Mouse (Mus musculus): Measurements from ENCODE around the gene Cdk5rap1.

The Cdk5rap1 gene

GRCm38 (mm10) chr2:154372842-154373500 lies at the start of gene Cdk5rap1:
Gene Cdk5rap1, minus strand, starts transcription at chr2:154373010.
- DNase-seq (ENCODE audit: low spot score in 2 of 2), result no peak

- DNase-seq (ENCODE audit: low spot score in 2 of 2), result no peak
Observed at GRCm38 (mm10) chr2:154422181-154422580, 49.4 kb upstream of the Cdk5rap1 start.

GRCm38 (mm10) chr2:154420942-154421731 lies 48.3 kb upstream of the Cdk5rap1 start:
- DNase-seq (ENCODE audit: low spot score in 2 of 2), result no peak

GRCm38 (mm10) chr2:154419631-154420515 lies 47.1 kb upstream of the Cdk5rap1 start:
- DNase-seq (ENCODE audit: low spot score in 2 of 2), result no peak

GRCm38 (mm10) chr2:154418001-154418400 lies 45.2 kb upstream of the Cdk5rap1 start:
- DNase-seq (ENCODE audit: low spot score in 2 of 2), result no peak

- no peak for DNase-seq (ENCODE audit: low spot score in 2 of 2)
Observed at GRCm38 (mm10) chr2:154417107-154417506, 44.3 kb upstream of the Cdk5rap1 start.

GRCm38 (mm10) chr2:154412018-154412666 lies 39.3 kb upstream of the Cdk5rap1 start:
- DNase-seq (ENCODE audit: low spot score in 2 of 2), result no peak

GRCm38 (mm10) chr2:154410355-154410754 lies 37.5 kb upstream of the Cdk5rap1 start:
- DNase-seq (ENCODE audit: low spot score in 2 of 2), result peak; percentile 45 to 69

- DNase-seq (ENCODE audit: low spot score in 2 of 2), result peak; percentile 87
Observed at GRCm38 (mm10) chr2:154407643-154408445, 35.0 kb upstream of the Cdk5rap1 start, which contains the start of gene Snta1. Gene Snta1, minus strand, starts transcription at chr2:154408099.

GRCm38 (mm10) chr2:154407063-154407642 lies 34.3 kb upstream of the Cdk5rap1 start:
- DNase-seq (ENCODE audit: low spot score in 2 of 2), result peak in 1 of 2 experiments; percentile 16

GRCm38 (mm10) chr2:154405447-154405994 lies 32.7 kb upstream of the Cdk5rap1 start:
- DNase-seq (ENCODE audit: low spot score in 2 of 2), result no peak

GRCm38 (mm10) chr2:154402811-154403210 lies 30.0 kb upstream of the Cdk5rap1 start:
- peak; percentile 68 to 79 for DNase-seq (ENCODE audit: low spot score in 2 of 2)

- DNase-seq (ENCODE audit: low spot score in 2 of 2), result no peak
Observed at GRCm38 (mm10) chr2:154401976-154402375, 29.2 kb upstream of the Cdk5rap1 start.

- no peak for DNase-seq (ENCODE audit: low spot score in 2 of 2)
Observed at GRCm38 (mm10) chr2:154399325-154399724, 26.5 kb upstream of the Cdk5rap1 start.

GRCm38 (mm10) chr2:154398267-154398666 lies 25.5 kb upstream of the Cdk5rap1 start:
- peak in 1 of 2 experiments; percentile 34 for DNase-seq (ENCODE audit: low spot score in 2 of 2)

GRCm38 (mm10) chr2:154396529-154396928 lies 23.7 kb upstream of the Cdk5rap1 start:
- DNase-seq (ENCODE audit: low spot score in 2 of 2), result no peak

- DNase-seq (ENCODE audit: low spot score in 2 of 2), result no peak
Observed at GRCm38 (mm10) chr2:154394602-154395001, 21.8 kb upstream of the Cdk5rap1 start.

- DNase-seq (ENCODE audit: low spot score in 2 of 2), result peak; percentile 95
Observed at GRCm38 (mm10) chr2:154390180-154390964, 17.6 kb upstream of the Cdk5rap1 start.

- DNase-seq (ENCODE audit: low spot score in 2 of 2), result no peak
Observed at GRCm38 (mm10) chr2:154379103-154379502, 6.3 kb upstream of the Cdk5rap1 start.
